Mouse (Mus musculus) midbrain, embryonic 11.5 days (tissue): ENCODE measurements at regions not wholly inside any gene's neighbourhood (a gene's known extent, or its start where the extent isn't known, plus 50 kb on each side); places are given as distances from the start of the nearest gene placed in this dataset.
A peak's percentile ranks its signal among the peaks of the same experiment; 100 is the strongest.

Source experiments
- ATAC-seq: fragments of 200-750 bp; cut with Nextera tagmentation; 2 replicates; pipeline ENCODE4 v1.8.0; 2017; ENCODE audit warnings: moderate TSS enrichment, moderate library complexity; ENCODE audit not compliant: low FRiP score
- DNase-seq: peaks from one replicate; pipeline ENCODE4 v3.0.0; 2015; ENCODE audit warnings: low spot score; ENCODE audit errors: missing footprints
- H3K27ac ChIP-seq: fragments of 300-500 bp; sonication (generic); 2 replicates; pipeline ENCODE4 v1.5.1; 2014; ENCODE audit warnings: low read depth, low read length
- H3K27me3 ChIP-seq: fragments of 300-500 bp; sonication (generic); 2 replicates; pipeline ENCODE4 v1.6.1; 2014; ENCODE audit warnings: mild to moderate bottlenecking, low read length, moderate library complexity, mixed read lengths; ENCODE audit not compliant: control insufficient read depth, insufficient read depth
- H3K36me3 ChIP-seq: fragments of 300-500 bp; sonication (generic); 2 replicates; pipeline ENCODE4 v1.6.1; 2014; ENCODE audit warnings: mild to moderate bottlenecking, low read length, moderate library complexity, mixed read lengths; ENCODE audit not compliant: control insufficient read depth, insufficient read depth
- H3K4me1 ChIP-seq: fragments of 300-500 bp; sonication (generic); 2 replicates; pipeline ENCODE4 v1.6.1; 2014; ENCODE audit warnings: low read length; ENCODE audit not compliant: control insufficient read depth, insufficient read depth
- H3K4me2 ChIP-seq: fragments of 300-500 bp; sonication (generic); 2 replicates; pipeline ENCODE4 v1.6.1; 2014; ENCODE audit warnings: mild to moderate bottlenecking, moderate library complexity
- H3K4me3 ChIP-seq: fragments of 300-500 bp; sonication (generic); 2 replicates; pipeline ENCODE4 v1.5.1; 2014; ENCODE audit warnings: low read depth, low read length
- H3K9ac ChIP-seq: fragments of 300-500 bp; sonication (generic); 2 replicates; pipeline ENCODE4 v1.6.1; 2014; ENCODE audit warnings: low read length
- H3K9me3 ChIP-seq: fragments of 300-500 bp; sonication (generic); 2 replicates; pipeline ENCODE4 v1.6.1; 2016; ENCODE audit warnings: low read length; ENCODE audit not compliant: control insufficient read depth
- WGBS: fragments of 180-500 bp; shearing (Covaris S2); extraction: QIAGEN DNeasy Blood & Tissue Kit; methylation state at CpG from one replicate; pipeline ENCODE4 v1.1.7; 2014; 5-methylcytosine and 5-hydroxymethylcytosine counted together

GRCm38 (mm10) chrX:63594118-63594814, 557.7 kb downstream of the Gm6760 start:
- ATAC-seq (peak; percentile 81), DNase-seq (peak; percentile 86)
- WGBS: 33% methylated on average over 2 of the region's 2 CpGs
- H3K4me2 ChIP-seq: no peak overlapping the region
- no peaks in the 10 kb centered on the region for H3K4me1 ChIP-seq
- H3K9ac ChIP-seq: no peak overlapping the region
- H3K9me3 ChIP-seq: no peaks in the 10 kb centered on the region
- H3K36me3 ChIP-seq: no peaks in the 10 kb centered on the region
- no peak overlapping the region for H3K27ac ChIP-seq
- H3K27me3 ChIP-seq: no peaks in the 10 kb centered on the region
- H3K4me3 ChIP-seq: no peak overlapping the region
